Mouse (Mus musculus): ENCODE data around the gene Zfp946. TPM values are rescaled to one million over a fixed set of nuclear protein-coding genes. Genes with fewer than 3 reads are reported as not detected.
A peak's percentile ranks its signal among the peaks of the same experiment; 100 is the strongest.

Gene Zfp946
- polyA plus RNA-seq (2014; fragmentation: Nextera tagmentation; extraction: Ambion mirVana): 25.1 and 29.7 TPM in 2 replicates

- Histone ChIP-seq H3K27ac (replicated peaks; ENCODE audit: low read depth, low read length) (peak within 1 kb of the TSS; percentile 70), H3K9me3 (replicated peaks; ENCODE audit: control insufficient read depth, low read length) (no peaks in the 10 kb centered on the region), H3K36me3 (replicated peaks; ENCODE audit: control insufficient read depth, insufficient read depth, low read depth, low read length) (no peaks in the 10 kb centered on the region), H3K27me3 (ENCODE audit: control insufficient read depth, insufficient read depth, low read length) (no peaks in the 10 kb centered on the region), H3K4me3 (ENCODE audit: low read depth, low read length) (peak within 1 kb of the TSS; percentile 52), H3K4me2 (ENCODE audit: low read depth, low read length) (peak within 1 kb of the TSS; percentile 48), H3K9ac (replicated peaks; ENCODE audit: low read length) (peak within 1 kb of the TSS; percentile 72), H3K4me1 (ENCODE audit: control insufficient read depth, insufficient read depth, low read length) (no peaks in the 10 kb centered on the region)
- ATAC-seq (replicated peaks; ENCODE audit: insufficient number of reproducible peaks, low FRiP score, low TSS enrichment, low read depth): peak; percentile 99
- DNase-seq (ENCODE audit: low spot score): peak; percentile 94
- WGBS: under 1% methylated on average over 25 of the region's 29 CpGs
Observed at GRCm38 (mm10) chr17:22423952-22424617, at the start of gene Zfp946. TSS of gene Zfp946 (plus strand) at chr17:22424222.

DNA sequence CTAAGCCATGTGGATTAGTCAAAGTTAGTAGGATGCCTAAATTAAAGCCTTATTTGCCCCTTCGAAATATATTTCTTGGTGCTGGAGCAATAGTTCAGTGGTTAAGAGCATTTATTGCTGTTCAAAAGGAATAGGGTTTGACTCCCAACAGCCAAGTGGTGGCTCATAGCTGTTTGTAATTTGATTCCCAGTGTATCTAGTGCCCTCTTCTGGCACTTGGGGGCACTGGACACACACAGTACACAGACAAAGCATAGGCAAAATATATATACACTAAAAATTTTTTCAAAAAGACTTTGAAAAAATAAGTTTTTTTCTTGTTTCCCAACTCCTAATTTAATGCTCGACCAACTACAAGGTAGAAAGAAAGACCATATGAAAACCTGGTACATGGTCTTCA, 13.3 kb upstream of the Zfp946 start:
- no peak overlapping the region for H3K4me3 ChIP-seq (ENCODE audit: low read depth, low read length)
- no peaks in the 10 kb centered on the region for H3K4me1 ChIP-seq (ENCODE audit: control insufficient read depth, insufficient read depth, low read length)
- no peaks in the 10 kb centered on the region for H3K27me3 ChIP-seq (ENCODE audit: control insufficient read depth, insufficient read depth, low read length)
- ATAC-seq (replicated peaks; ENCODE audit: insufficient number of reproducible peaks, low FRiP score, low TSS enrichment, low read depth) (no peak), DNase-seq (ENCODE audit: low spot score) (peak; percentile 11)
- H3K36me3 ChIP-seq (replicated peaks; ENCODE audit: control insufficient read depth, insufficient read depth, low read depth, low read length): no peaks in the 10 kb centered on the region
- H3K27ac ChIP-seq (replicated peaks; ENCODE audit: low read depth, low read length): no peak overlapping the region
- H3K9me3 ChIP-seq (replicated peaks; ENCODE audit: control insufficient read depth, low read length): no peaks in the 10 kb centered on the region
- no peak overlapping the region for H3K4me2 ChIP-seq (ENCODE audit: low read depth, low read length)
- no peak overlapping the region for H3K9ac ChIP-seq (replicated peaks; ENCODE audit: low read length)
- WGBS: 85% methylated on average over 2 of the region's 2 CpGs

- no peaks in the 10 kb centered on the region for H3K4me1 ChIP-seq (ENCODE audit: control insufficient read depth, insufficient read depth, low read length)
- WGBS: under 1% methylated on average over 3 of the region's 3 CpGs
- no peak overlapping the region for H3K27ac ChIP-seq (replicated peaks; ENCODE audit: low read depth, low read length)
- no peak overlapping the region for H3K4me2 ChIP-seq (ENCODE audit: low read depth, low read length)
- H3K36me3 ChIP-seq (replicated peaks; ENCODE audit: control insufficient read depth, insufficient read depth, low read depth, low read length): no peaks in the 10 kb centered on the region
- H3K4me3 ChIP-seq (ENCODE audit: low read depth, low read length): no peak overlapping the region
- DNase-seq (ENCODE audit: low spot score): peak; percentile 79
- H3K9me3 ChIP-seq (replicated peaks; ENCODE audit: control insufficient read depth, low read length): no peaks in the 10 kb centered on the region
- ATAC-seq (replicated peaks; ENCODE audit: insufficient number of reproducible peaks, low FRiP score, low TSS enrichment, low read depth): no peak
- no peaks in the 10 kb centered on the region for H3K27me3 ChIP-seq (ENCODE audit: control insufficient read depth, insufficient read depth, low read length)
- no peak overlapping the region for H3K9ac ChIP-seq (replicated peaks; ENCODE audit: low read length)
Observed at GRCm38 (mm10) chr17:22417510-22417909, 6.5 kb upstream of the Zfp946 start.

GRCm38 (mm10) chr17:22424636-22425354, 773 bp downstream of the Zfp946 start:
- Histone ChIP-seq H3K4me1 (ENCODE audit: control insufficient read depth, insufficient read depth, low read length) (no peaks in the 10 kb centered on the region), H3K36me3 (replicated peaks; ENCODE audit: control insufficient read depth, insufficient read depth, low read depth, low read length) (no peaks in the 10 kb centered on the region), H3K27ac (replicated peaks; ENCODE audit: low read depth, low read length) (no peak overlapping the region), H3K9ac (replicated peaks; ENCODE audit: low read length) (peak overlapping the region; percentile 33; the same call in 1 of the 2 replicates), H3K27me3 (ENCODE audit: control insufficient read depth, insufficient read depth, low read length) (no peaks in the 10 kb centered on the region), H3K4me2 (ENCODE audit: low read depth, low read length) (peak overlapping the region; percentile 48), H3K9me3 (replicated peaks; ENCODE audit: control insufficient read depth, low read length) (no peaks in the 10 kb centered on the region), H3K4me3 (ENCODE audit: low read depth, low read length) (peak overlapping the region; percentile 52)
- ATAC-seq (replicated peaks; ENCODE audit: insufficient number of reproducible peaks, low FRiP score, low TSS enrichment, low read depth) (0 out of 2 replicates have a peak, but pooled peaks have one; percentile 36), DNase-seq (ENCODE audit: low spot score) (peak; percentile 20)
- 5% methylated on average over 11 of the region's 12 CpGs for WGBS

- peaks cover 2% of the 10 kb centered on the region; the same call in 1 of the 2 replicates for H3K36me3 ChIP-seq (replicated peaks; ENCODE audit: control insufficient read depth, insufficient read depth, low read depth, low read length)
- H3K27ac ChIP-seq (replicated peaks; ENCODE audit: low read depth, low read length): no peak overlapping the region
- no peak overlapping the region for H3K4me3 ChIP-seq (ENCODE audit: low read depth, low read length)
- H3K9me3 ChIP-seq (replicated peaks; ENCODE audit: control insufficient read depth, low read length): no peaks in the 10 kb centered on the region
- no peak for DNase-seq (ENCODE audit: low spot score)
- ATAC-seq (replicated peaks; ENCODE audit: insufficient number of reproducible peaks, low FRiP score, low TSS enrichment, low read depth): no peak
- no peaks in the 10 kb centered on the region for H3K4me1 ChIP-seq (ENCODE audit: control insufficient read depth, insufficient read depth, low read length)
- H3K4me2 ChIP-seq (ENCODE audit: low read depth, low read length): no peak overlapping the region
- H3K27me3 ChIP-seq (ENCODE audit: control insufficient read depth, insufficient read depth, low read length): no peaks in the 10 kb centered on the region
- no peak overlapping the region for H3K9ac ChIP-seq (replicated peaks; ENCODE audit: low read length)
- 95% methylated on average over 3 of the region's 3 CpGs for WGBS
Observed at GRCm38 (mm10) chr17:22447684-22448083, 23.7 kb downstream of the Zfp946 start.

GRCm38 (mm10) chr17:22497120-22497519, 73.1 kb downstream of the Zfp946 start:
- no peak overlapping the region for H3K4me2 ChIP-seq (ENCODE audit: low read depth, low read length)
- DNase-seq (ENCODE audit: low spot score): no peak
- H3K36me3 ChIP-seq (replicated peaks; ENCODE audit: control insufficient read depth, insufficient read depth, low read depth, low read length): no peaks in the 10 kb centered on the region
- H3K27ac ChIP-seq (replicated peaks; ENCODE audit: low read depth, low read length): no peak overlapping the region
- H3K9ac ChIP-seq (replicated peaks; ENCODE audit: low read length): no peak overlapping the region
- no peak for ATAC-seq (replicated peaks; ENCODE audit: insufficient number of reproducible peaks, low FRiP score, low TSS enrichment, low read depth)
- no peaks in the 10 kb centered on the region for H3K4me1 ChIP-seq (ENCODE audit: control insufficient read depth, insufficient read depth, low read length)
- H3K9me3 ChIP-seq (replicated peaks; ENCODE audit: control insufficient read depth, low read length): no peaks in the 10 kb centered on the region
- no peaks in the 10 kb centered on the region for H3K27me3 ChIP-seq (ENCODE audit: control insufficient read depth, insufficient read depth, low read length)
- H3K4me3 ChIP-seq (ENCODE audit: low read depth, low read length): no peak overlapping the region
- 73% methylated on average over 4 of the region's 4 CpGs for WGBS

Other genes with a start within 250 kb of the Zfp946 start
- 3.3 and 5.1 TPM in 2 replicates for gene Zfp994, start 198.6 kb upstream of the Zfp946 start, polyA plus RNA-seq (2014; fragmentation: Nextera tagmentation; extraction: Ambion mirVana)
- 13.9 and 16.5 TPM in 2 replicates for gene CT030661.1, start 109.4 kb upstream of the Zfp946 start, polyA plus RNA-seq (2014; fragmentation: Nextera tagmentation; extraction: Ambion mirVana)
- 19.4 and 21.1 TPM in 2 replicates for gene Zfp944, start 62.8 kb upstream of the Zfp946 start, polyA plus RNA-seq (2014; fragmentation: Nextera tagmentation; extraction: Ambion mirVana)
- gene Zfp758, start 62.8 kb upstream of the Zfp946 start, polyA plus RNA-seq (2014; fragmentation: Nextera tagmentation; extraction: Ambion mirVana): 10.4 and 12.0 TPM in 2 replicates
- gene Vmn2r111, start 149.3 kb downstream of the Zfp946 start, polyA plus RNA-seq (2014; fragmentation: Nextera tagmentation; extraction: Ambion mirVana): not detected in 2 replicates
- gene Vmn2r112, start 176.7 kb downstream of the Zfp946 start, polyA plus RNA-seq (2014; fragmentation: Nextera tagmentation; extraction: Ambion mirVana): not detected in 2 replicates

Data from embryonic facial prominence, embryonic 11.5 days (tissue).